Mouse (Mus musculus) neural tube, embryonic 13.5 days (tissue): ENCODE results near the gene Wdr95. TPM values are rescaled to one million over a fixed set of nuclear protein-coding genes. Genes with fewer than 3 reads are reported as not detected.

Experiments
- ATAC-seq: fragments of 200-750 bp; cut with Nextera tagmentation; 2 replicates; pipeline ENCODE4 v1.8.0; 2017; ENCODE audit warnings: low read depth, mild to moderate bottlenecking, moderate TSS enrichment, moderate library complexity
- H3K27ac ChIP-seq: fragments of 300-500 bp; sonication (generic); replicated peaks from 2 replicates; pipeline ENCODE4 v1.5.1; 2015; ENCODE audit warnings: moderate library complexity, mild to moderate bottlenecking, inconsistent platforms
- H3K27me3 ChIP-seq: fragments of 300-500 bp; sonication (generic); 2 replicates; pipeline ENCODE4 v1.6.1; 2015; ENCODE audit warnings: mild to moderate bottlenecking, inconsistent platforms
- H3K36me3 ChIP-seq: fragments of 300-500 bp; sonication (generic); 2 replicates; pipeline ENCODE4 v1.6.1; 2015; ENCODE audit warnings: mild to moderate bottlenecking, inconsistent platforms
- H3K4me1 ChIP-seq: fragments of 300-500 bp; sonication (generic); replicated peaks from 2 replicates; pipeline ENCODE4 v1.6.1; 2015; ENCODE audit warnings: inconsistent platforms
- H3K4me2 ChIP-seq: fragments of 300-500 bp; sonication (generic); 2 replicates; pipeline ENCODE4 v1.6.1; 2015; ENCODE audit warnings: inconsistent platforms, mild to moderate bottlenecking, moderate library complexity
- H3K4me3 ChIP-seq: fragments of 300-500 bp; sonication (generic); 2 replicates; pipeline ENCODE4 v1.5.1; 2015; ENCODE audit warnings: mild to moderate bottlenecking, inconsistent platforms
- H3K9ac ChIP-seq: fragments of 300-500 bp; sonication (generic); 2 replicates; pipeline ENCODE4 v1.6.1; 2015; ENCODE audit warnings: moderate library complexity, mild to moderate bottlenecking, inconsistent platforms
- H3K9me3 ChIP-seq: fragments of 300-500 bp; sonication (generic); 2 replicates; pipeline ENCODE4 v1.6.1; 2016; ENCODE audit warnings: inconsistent platforms
- WGBS: fragments of 180-500 bp; shearing (Covaris S2); methylation state at CpG from one replicate; pipeline ENCODE4 v1.1.7; 2015; 5-methylcytosine and 5-hydroxymethylcytosine counted together
- polyA plus RNA-seq: library from polyadenylated mRNA; unstranded; fragments of >200 nt; fragmentation: Nextera tagmentation; extraction: Ambion mirVana; gene quantifications from 2 replicates; pipeline ENCODE4 v1.2.1, GENCODE M21; 2015

Gene Wdr95
- polyA plus RNA-seq, 1 experiment from 2014 or later: 0.60 TPM

DNA sequence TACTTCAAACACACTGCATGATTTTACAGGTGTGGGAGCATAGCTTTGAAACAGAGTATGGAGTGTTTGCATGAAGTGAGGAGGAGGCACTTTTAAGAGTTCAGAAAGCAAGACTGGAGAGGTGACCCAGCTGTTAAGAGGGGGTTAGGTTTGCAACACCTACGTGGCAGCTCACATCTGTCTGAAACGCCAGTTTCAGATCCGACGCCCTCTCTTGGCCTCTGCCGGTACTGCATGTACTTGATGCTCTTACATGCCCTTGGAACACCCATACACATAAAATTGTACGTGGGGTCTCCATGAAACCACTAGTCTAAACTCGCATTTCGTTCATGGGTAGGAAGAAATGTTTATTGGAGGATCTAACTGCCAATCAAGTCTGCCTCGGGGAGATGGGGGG is 24.3 kb downstream of the Wdr95 start:
- H3K36me3 ChIP-seq: no peaks in the 10 kb centered on the region
- H3K9me3 ChIP-seq: no peaks in the 10 kb centered on the region; the same call in 1 of the 2 replicates
- H3K4me2 ChIP-seq: no peak overlapping the region
- H3K4me1 ChIP-seq: no peaks in the 10 kb centered on the region
- no peak overlapping the region for H3K9ac ChIP-seq
- no peaks in the 10 kb centered on the region for H3K27me3 ChIP-seq
- no peak for ATAC-seq
- no peak overlapping the region for H3K4me3 ChIP-seq
- H3K27ac ChIP-seq: no peak overlapping the region
- 54% methylated on average over 9 of the region's 9 CpGs for WGBS

- Histone ChIP-seq H3K9me3 (no peaks in the 10 kb centered on the region), H3K27me3 (no peaks in the 10 kb centered on the region), H3K4me1 (no peaks in the 10 kb centered on the region), H3K4me2 (no peak overlapping the region), H3K9ac (no peak overlapping the region), H3K36me3 (no peaks in the 10 kb centered on the region), H3K4me3 (no peak overlapping the region), H3K27ac (no peak overlapping the region)
- ATAC-seq: no peak
- WGBS: 90% methylated on average over 11 of the region's 11 CpGs
Observed at GRCm38 (mm10) chr5:149553373-149553772, 24.9 kb downstream of the Wdr95 start.

DNA sequence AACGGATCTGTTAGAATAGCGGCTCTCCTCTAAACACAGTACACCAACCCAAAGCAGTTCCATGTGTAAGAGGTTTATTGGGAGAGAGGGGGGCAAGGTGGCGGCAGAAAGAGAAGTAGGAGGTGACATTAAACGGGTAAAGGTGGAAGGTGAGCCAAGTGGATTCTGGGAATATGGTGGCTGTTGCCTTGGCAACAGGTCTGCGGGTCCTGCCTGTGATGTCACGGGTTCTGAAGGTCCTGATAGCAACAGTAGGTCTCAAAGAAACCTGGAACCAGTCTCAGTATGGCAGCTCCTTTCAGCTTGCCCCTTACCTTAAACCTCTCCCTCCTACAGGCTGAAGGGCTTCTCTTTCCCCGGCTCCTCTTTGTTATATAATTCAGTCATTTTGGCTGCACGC is 25.9 kb downstream of the Wdr95 start:
- no peak overlapping the region for H3K4me2 ChIP-seq
- no peak overlapping the region for H3K27ac ChIP-seq
- ATAC-seq: no peak
- no peaks in the 10 kb centered on the region for H3K27me3 ChIP-seq
- H3K4me3 ChIP-seq: no peak overlapping the region
- no peaks in the 10 kb centered on the region for H3K4me1 ChIP-seq
- no peaks in the 10 kb centered on the region for H3K36me3 ChIP-seq
- 93% methylated on average over 8 of the region's 8 CpGs for WGBS
- no peaks in the 10 kb centered on the region for H3K9me3 ChIP-seq
- H3K9ac ChIP-seq: no peak overlapping the region

DNA sequence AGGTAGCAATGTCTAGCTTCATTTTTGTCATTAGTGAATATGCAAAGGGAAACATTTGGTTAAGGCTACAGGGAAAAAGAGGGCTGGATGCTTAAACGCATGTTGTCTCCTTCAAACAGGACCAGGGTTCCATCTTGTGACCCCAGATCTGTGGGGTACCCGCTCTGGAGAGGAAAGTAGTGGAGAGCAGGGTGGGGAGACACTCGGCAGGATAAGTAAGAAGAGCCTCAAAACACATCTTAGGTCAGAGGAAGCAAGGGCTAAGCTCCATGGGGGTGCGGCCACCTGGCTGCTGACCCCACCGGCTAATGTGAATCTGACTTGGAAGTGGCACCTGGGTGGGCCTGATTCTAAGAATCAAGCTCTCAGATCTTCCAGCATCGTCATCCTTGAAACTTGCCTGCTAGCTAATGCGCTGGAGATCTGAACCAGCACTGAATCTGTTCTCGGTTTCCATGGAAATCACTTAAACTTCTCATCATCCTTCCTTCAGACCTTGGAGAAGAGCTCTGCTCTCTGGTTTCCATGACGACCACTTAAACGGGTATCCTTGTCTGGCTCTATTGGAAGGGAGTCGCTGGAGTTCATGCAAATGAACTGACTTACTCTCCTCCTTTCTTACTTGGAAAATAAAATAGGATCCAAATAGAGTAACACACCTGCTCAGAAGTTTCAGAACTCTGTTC is 32.6 kb downstream of the Wdr95 start:
- WGBS: 40% methylated on average over 11 of the region's 11 CpGs
- Histone ChIP-seq H3K27ac (peak overlapping the region; percentile 63), H3K36me3 (no peaks in the 10 kb centered on the region)

DNA sequence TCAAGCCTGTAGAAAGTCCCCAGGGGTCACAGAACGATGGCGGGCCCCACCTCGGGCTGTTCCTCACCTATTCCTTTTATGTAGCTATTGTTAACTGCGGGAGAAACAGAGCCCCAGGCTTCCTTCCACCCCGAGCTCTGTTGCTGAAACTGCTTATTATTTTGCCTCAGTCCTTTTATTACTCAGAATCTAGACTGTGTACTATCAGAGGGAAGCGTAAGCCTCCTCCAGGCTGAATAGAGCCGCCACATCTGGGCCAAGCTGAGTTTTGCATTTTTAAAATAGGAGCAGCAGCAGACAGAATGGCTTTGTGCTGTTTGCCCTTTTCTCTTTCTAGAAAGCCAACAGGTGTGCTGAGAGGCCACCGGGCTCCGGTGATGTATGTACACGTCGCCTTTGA is 37.5 kb downstream of the Wdr95 start:
- Histone ChIP-seq H3K4me3 (no peak overlapping the region), H3K9me3 (no peaks in the 10 kb centered on the region), H3K27ac (no peak overlapping the region), H3K9ac (no peak overlapping the region), H3K4me1 (peaks cover 15% of the 10 kb centered on the region), H3K4me2 (no peak overlapping the region), H3K36me3 (no peaks in the 10 kb centered on the region), H3K27me3 (no peaks in the 10 kb centered on the region)
- WGBS: 34% methylated on average over 11 of the region's 11 CpGs
- ATAC-seq: no peak

More for the DNA sequence above, 32.6 kb downstream of the Wdr95 start:
- H3K4me3 ChIP-seq: no peak overlapping the region
- no peaks in the 10 kb centered on the region for H3K9me3 ChIP-seq
- H3K27me3 ChIP-seq: no peaks in the 10 kb centered on the region
- no peak overlapping the region for H3K4me2 ChIP-seq
- peak; percentile 79 for ATAC-seq
- peaks cover 24% of the 10 kb centered on the region for H3K4me1 ChIP-seq
- no peak overlapping the region for H3K9ac ChIP-seq

- no peak overlapping the region for H3K4me2 ChIP-seq
- no peak for ATAC-seq
- H3K9ac ChIP-seq: no peak overlapping the region
- H3K36me3 ChIP-seq: no peaks in the 10 kb centered on the region
- H3K27ac ChIP-seq: no peak overlapping the region
- H3K27me3 ChIP-seq: no peaks in the 10 kb centered on the region
- WGBS: 81% methylated on average over 5 of the region's 5 CpGs
- H3K4me1 ChIP-seq: peaks cover 6% of the 10 kb centered on the region; the same call in 1 of the 2 replicates
- no peaks in the 10 kb centered on the region for H3K9me3 ChIP-seq
- no peak overlapping the region for H3K4me3 ChIP-seq
Observed at GRCm38 (mm10) chr5:149566957-149567356, 38.5 kb downstream of the Wdr95 start.

- no peaks in the 10 kb centered on the region for H3K27me3 ChIP-seq
- no peak overlapping the region for H3K27ac ChIP-seq
- no peak overlapping the region for H3K4me2 ChIP-seq
- H3K4me1 ChIP-seq: peaks cover 6% of the 10 kb centered on the region; the same call in 1 of the 2 replicates
- H3K9ac ChIP-seq: no peak overlapping the region
- H3K9me3 ChIP-seq: no peaks in the 10 kb centered on the region
- 86% methylated on average over 13 of the region's 13 CpGs for WGBS
- ATAC-seq: no peak
- H3K36me3 ChIP-seq: no peaks in the 10 kb centered on the region
- H3K4me3 ChIP-seq: no peak overlapping the region
Observed at GRCm38 (mm10) chr5:149568993-149569392, 40.5 kb downstream of the Wdr95 start.

DNA sequence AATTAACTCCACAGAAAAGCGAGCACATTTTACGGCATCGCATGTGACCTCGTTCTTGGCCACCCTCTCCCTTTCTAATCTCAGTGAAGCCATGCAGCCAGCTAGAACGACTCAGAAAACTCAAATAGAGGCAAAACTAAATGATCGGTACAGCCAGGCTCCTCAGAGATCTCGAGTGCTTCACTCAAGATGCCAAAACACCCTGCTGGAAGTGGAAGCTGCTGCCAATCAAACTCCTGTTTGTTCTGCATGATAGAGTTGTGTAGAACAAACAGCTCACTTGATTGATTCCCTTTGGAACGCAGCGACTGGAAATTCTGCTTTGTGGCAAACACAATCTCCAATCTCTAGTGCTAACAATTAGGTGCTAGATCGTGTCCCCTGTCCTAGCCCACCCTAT is 48.5 kb downstream of the Wdr95 start:
- Histone ChIP-seq H3K27ac (peak overlapping the region; percentile 28; the same call in 1 of the 2 replicates), H3K4me1 (peaks cover 12% of the 10 kb centered on the region), H3K4me2 (no peak overlapping the region), H3K4me3 (no peak overlapping the region), H3K9ac (no peak overlapping the region), H3K36me3 (no peaks in the 10 kb centered on the region), H3K27me3 (no peaks in the 10 kb centered on the region; the same call in 1 of the 2 replicates), H3K9me3 (no peaks in the 10 kb centered on the region)
- 68% methylated on average over 10 of the region's 10 CpGs for WGBS
- ATAC-seq: no peak

- Histone ChIP-seq H3K4me1 (peaks cover 12% of the 10 kb centered on the region), H3K9me3 (no peaks in the 10 kb centered on the region), H3K27me3 (no peaks in the 10 kb centered on the region; the same call in 1 of the 2 replicates), H3K4me3 (no peak overlapping the region), H3K9ac (0 out of 2 replicates have a peak overlapping the region, but pooled peaks have one; percentile 17), H3K4me2 (no peak overlapping the region), H3K36me3 (no peaks in the 10 kb centered on the region), H3K27ac (peak overlapping the region; percentile 28; the same call in 1 of the 2 replicates)
- WGBS: 32% methylated on average over 10 of the region's 10 CpGs
- no peak for ATAC-seq
Observed at GRCm38 (mm10) chr5:149577449-149577848, 49.0 kb downstream of the Wdr95 start.

DNA sequence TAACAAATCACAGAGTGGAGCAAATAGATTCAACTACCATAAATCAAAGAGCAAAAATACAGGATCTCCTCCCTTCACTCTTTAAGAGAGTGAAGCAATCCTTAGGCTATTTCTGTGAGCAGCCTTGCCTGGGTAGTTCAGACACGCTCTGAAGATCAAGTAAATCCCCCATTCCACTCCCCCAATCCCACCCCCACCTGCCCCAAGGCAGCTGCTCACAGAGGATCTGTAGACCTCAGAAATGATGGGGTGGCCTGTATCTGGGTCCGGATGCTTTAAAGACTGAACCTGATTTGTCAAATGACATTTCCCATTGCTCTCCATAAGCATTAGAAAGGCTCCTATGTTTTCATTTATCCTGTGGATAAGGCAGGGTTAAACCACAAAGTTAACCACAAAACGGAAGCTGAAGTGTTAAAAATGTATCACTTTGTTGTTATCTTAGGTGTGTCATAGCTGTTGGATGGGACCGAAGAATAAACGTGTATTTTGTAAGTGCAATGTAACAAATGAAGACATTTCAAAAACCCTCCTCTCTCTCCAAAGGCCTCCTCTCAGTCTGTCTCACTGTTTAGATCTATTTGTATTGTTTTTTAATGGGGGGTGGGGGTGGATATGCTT is 54.3 kb downstream of the Wdr95 start:
- WGBS: 78% methylated on average over 5 of the region's 5 CpGs

GRCm38 (mm10) chr5:149583507-149583906 is 55.0 kb downstream of the Wdr95 start:
- H3K27me3 ChIP-seq: no peaks in the 10 kb centered on the region; the same call in 1 of the 2 replicates
- no peak overlapping the region for H3K9ac ChIP-seq
- H3K4me3 ChIP-seq: no peak overlapping the region
- ATAC-seq: no peak
- 16% methylated on average over 8 of the region's 8 CpGs for whole genome bisulfite sequencing
- H3K4me1 ChIP-seq: peaks cover 4% of the 10 kb centered on the region; the same call in 1 of the 2 replicates
- H3K4me2 ChIP-seq: no peak overlapping the region
- no peak overlapping the region for H3K27ac ChIP-seq
- H3K9me3 ChIP-seq: no peaks in the 10 kb centered on the region
- no peaks in the 10 kb centered on the region for H3K36me3 ChIP-seq

More for the DNA sequence above, 54.3 kb downstream of the Wdr95 start:
- Histone ChIP-seq H3K4me2 (no peak overlapping the region), H3K36me3 (no peaks in the 10 kb centered on the region), H3K27me3 (no peaks in the 10 kb centered on the region; the same call in 1 of the 2 replicates), H3K4me1 (peaks cover 5% of the 10 kb centered on the region; the same call in 1 of the 2 replicates), H3K4me3 (no peak overlapping the region), H3K9me3 (no peaks in the 10 kb centered on the region), H3K9ac (no peak overlapping the region), H3K27ac (no peak overlapping the region)
- no peak for ATAC-seq

GRCm38 (mm10) chr5:149584154-149584655 is 55.7 kb downstream of the Wdr95 start:
- H3K9ac ChIP-seq: no peak overlapping the region
- no peaks in the 10 kb centered on the region for H3K9me3 ChIP-seq
- H3K36me3 ChIP-seq: no peaks in the 10 kb centered on the region
- H3K4me1 ChIP-seq: peaks cover 9% of the 10 kb centered on the region; the same call in 1 of the 2 replicates
- 70% methylated on average over 8 of the region's 8 CpGs for WGBS
- peak overlapping the region; percentile 40 for H3K27ac ChIP-seq
- H3K4me2 ChIP-seq: no peak overlapping the region
- H3K27me3 ChIP-seq: no peaks in the 10 kb centered on the region
- ATAC-seq: no peak
- no peak overlapping the region for H3K4me3 ChIP-seq
